Mouse (Mus musculus): ENCODE data around the gene Arr3.

Gene Arr3
- long read RNA-seq, experiment 1 = 0 reads
- long read RNA-seq, experiment 2 = 0 reads

- intact Hi-C loops (cut with DNase I) = no loop called here
These were observed at the start of gene Arr3 for GRCm38 (mm10) chrX:100605314-100605713. TSS of gene Arr3 (plus strand) at chrX:100605497.

GRCm38 (mm10) chrX:100556026-100556425 is 49.3 kb upstream of the Arr3 start:
- intact Hi-C loops (cut with DNase I) = no loop called here

DNA sequence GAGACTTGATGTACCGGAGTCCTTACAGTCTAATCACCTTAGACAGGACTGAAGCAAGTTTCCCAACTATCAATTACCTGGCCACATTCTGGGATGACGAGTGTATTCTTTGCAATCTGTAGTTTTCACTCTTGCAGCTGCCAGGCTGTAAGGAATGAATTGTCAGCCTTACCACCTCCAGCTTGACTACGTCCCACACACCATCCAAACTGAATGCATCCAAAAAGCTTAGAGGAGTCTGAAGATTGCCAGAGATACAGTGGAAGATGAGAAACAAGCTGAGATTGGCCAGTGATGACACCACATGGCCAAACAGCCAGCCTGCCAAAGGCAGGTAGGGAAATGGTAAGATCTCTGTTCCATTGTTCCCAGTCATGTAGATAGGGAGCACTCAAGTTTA is 39.6 kb upstream of the Arr3 start:
- intact Hi-C loops (cut with DNase I) = no loop called here

DNA sequence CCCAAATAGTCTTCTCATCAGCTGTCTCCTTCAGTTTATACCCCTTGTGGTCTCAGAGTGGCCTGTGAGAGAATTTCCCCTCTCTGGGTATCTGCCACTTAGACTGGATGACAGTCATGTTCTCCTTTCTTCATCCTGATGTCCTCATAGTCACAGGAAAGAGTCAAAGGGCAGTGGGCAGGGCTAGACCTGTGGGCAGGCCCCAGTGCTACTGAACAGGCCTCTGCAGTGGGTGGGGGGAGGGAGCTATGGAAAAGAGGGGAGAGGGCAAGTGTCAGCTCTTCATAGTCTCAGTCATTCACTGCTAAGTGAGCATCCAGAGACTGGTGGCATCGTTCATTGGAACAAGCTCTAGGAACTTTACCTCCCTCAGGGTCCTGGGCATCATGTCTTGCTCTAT is 33.3 kb upstream of the Arr3 start, which contains the start of gene Awat1:
TSS of gene Awat1 (plus strand) at position 301 of the 400 bp plus-strand sequence.
- intact Hi-C loops (cut with DNase I) = no loop called here

DNA sequence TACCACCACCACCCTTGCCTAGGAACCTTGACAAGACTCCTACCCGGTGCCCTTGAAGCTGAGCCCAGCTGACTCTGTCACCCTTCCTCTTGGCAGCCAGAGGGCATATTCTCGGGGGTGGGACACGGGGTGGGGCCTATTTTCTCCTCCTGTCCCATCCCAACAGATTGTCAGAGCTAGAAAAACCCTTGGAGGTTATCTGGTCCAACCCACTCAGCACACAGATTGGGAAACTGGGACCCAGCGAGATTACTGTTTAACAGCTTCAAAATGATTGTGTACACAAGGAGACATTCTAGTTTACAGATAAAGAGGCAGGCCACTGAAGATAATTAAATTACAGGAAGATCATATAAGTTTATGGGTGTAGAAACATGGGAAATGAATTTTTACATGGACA is 10.5 kb upstream of the Arr3 start, which contains the start of gene P2ry4:
TSS of gene P2ry4 (minus strand) at position 79 of the 400 bp plus-strand sequence.
- intact Hi-C loops (cut with DNase I) = no loop called here

DNA sequence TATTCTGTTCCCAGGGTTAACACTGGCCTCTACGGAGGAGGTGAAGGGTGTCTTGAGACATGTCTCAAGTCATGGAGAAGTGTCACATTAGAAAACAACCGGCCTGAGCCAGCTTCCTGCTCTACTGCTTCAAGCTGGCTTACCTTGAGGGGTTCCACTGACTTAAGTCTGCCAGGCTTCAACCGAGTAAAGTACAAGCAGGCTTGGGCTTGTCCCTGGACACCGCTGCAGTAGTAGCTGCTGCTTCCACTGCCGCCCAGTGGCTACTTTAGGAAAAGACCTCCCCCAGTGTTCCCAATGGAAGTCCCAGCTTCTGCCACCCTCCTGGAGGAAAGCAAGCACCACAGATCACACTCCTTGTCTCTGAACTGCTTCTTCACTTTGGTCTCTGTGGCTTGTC is 7.9 kb upstream of the Arr3 start:
- intact Hi-C loops (cut with DNase I) = no loop called here

DNA sequence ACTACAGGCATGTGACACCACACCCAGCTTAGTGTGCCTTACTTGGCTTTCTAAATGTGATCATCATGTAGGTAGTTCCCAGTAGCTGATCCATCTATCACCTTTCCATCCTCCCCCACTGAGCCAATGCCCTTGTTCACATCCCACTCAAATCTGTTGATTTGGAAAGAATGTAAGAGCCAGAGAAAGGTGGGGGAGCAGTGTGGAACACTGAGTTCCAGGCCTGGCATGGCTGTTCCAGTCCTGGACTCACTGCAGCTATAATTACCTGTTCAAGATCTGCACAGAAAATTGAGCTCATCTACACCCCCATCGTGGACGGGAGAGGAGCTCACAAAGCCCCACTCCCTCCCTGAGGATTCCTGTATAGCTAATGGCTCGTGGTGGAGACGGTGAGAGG is 5.5 kb upstream of the Arr3 start:
- intact Hi-C loops (cut with DNase I) = no loop called here

DNA sequence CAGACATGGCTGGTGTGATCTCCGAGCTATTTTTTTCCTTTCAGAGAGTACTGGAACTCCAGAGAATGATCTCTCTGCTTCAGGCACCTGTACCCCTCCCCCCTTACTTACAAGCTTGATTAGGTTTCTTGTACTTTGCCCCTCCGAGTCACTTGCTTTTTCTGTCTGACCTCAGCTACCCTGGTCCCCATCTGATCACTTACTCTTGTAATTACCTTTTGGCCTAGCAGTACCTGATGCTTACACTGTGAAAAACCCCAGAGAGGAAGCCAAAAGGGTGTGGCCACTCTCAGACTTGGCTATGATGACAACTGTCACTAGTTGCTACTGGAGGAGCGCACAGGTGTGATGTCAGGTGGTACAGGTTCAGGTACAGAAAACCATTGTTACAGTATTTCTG is 13.2 kb downstream of the Arr3 start:
- intact Hi-C loops (cut with DNase I) = no loop called here

GRCm38 (mm10) chrX:100621366-100621765 is 16.1 kb downstream of the Arr3 start:
- intact Hi-C loops (cut with DNase I) = no loop called here

DNA sequence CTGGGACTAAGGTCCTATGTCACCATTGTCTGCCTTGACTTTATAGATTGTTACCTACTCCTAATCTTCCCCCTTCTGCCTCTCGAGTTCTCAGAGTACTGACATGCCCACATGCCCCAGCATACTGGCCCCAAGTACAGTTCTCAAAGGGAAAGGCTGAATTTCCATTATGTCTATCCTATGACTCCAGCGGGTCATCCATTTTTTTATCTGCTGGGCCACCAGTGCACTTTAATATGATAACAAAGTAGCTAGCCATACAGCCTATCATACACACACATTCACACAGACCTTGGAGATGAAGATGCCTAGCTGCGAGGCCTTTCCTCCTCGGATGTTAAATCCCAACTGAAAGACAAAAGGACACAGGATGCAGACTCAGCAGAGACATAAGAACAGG is 18.9 kb downstream of the Arr3 start:
- intact Hi-C loops (cut with DNase I) = no loop called here

- intact Hi-C loops (cut with DNase I) = no loop called here
These were observed 19.8 kb downstream of the Arr3 start for GRCm38 (mm10) chrX:100625146-100625545.

- intact Hi-C loops (cut with DNase I) = no loop called here
These were observed 20.2 kb downstream of the Arr3 start, which contains the start of gene Kif4 for GRCm38 (mm10) chrX:100625546-100625801. TSS of gene Kif4 (plus strand) at chrX:100625737.

- intact Hi-C loops (cut with DNase I) = no loop called here
These were observed 20.8 kb downstream of the Arr3 start, which contains the start of gene Pdzd11 for GRCm38 (mm10) chrX:100625802-100626793. TSS of gene Pdzd11 (minus strand) at chrX:100626568.

DNA sequence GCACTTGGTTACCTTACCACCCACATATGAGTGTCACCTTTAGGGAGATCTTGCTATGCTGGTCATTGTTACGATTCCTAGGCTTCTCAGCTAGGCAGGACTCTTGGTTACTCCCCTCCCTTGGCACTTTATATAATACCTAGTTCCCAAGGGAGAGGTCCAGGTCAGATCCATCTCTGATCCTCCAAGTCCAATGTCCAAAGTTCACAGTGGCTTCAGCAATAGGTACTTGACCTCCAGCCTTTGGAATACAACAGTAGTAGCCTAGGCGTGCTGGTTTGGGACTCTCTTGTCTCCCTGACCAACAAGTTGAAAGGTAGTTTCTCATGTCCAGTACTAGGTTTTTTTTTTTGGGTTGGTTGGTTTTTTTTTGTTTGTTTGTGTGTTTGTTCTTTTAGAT is 23.8 kb downstream of the Arr3 start:
- intact Hi-C loops (cut with DNase I) = no loop called here

DNA sequence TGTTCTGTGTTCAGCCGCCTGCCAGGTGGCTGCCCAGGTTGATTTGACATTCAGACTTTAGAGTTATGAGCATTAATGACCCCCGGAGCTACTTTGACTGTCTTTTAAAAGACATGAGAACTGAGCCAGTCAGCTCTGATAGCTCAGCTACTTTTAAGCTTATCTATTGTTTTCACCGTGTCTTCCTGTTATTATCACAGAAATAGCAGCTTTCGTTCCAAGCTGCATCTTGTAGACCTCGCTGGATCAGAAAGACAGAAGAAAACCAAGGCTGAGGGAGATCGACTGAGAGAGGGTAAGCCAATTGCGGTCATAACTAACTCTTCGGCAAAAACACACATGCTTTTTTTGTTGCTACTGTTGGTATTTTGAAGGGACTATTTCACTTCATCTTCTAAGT is 33.2 kb downstream of the Arr3 start:
- intact Hi-C loops (cut with DNase I) = no loop called here

DNA sequence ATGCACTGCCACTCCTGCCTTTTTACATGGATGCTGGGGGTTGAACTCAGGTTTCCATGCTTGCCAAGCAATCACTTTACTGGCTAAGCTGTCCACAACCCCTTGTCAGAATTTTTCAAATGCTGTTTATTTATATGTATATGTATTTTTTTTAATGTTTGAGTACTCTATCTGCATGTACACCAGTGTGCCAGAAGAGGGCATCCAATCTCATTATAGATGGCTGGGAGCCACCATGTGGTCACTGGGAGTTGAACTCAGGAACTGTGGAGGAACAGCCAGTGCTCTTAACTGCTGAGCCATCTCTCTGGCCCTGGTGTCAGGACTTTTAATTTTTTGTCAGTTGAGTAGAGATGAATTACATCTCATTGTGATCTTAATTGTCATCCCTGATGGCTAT is 47.6 kb downstream of the Arr3 start:
- intact Hi-C loops (cut with DNase I) = loop anchor here (10.0 kb wide), 1 partner anchor 82 kb away; no protein-coding TSS in a partner anchor

DNA sequence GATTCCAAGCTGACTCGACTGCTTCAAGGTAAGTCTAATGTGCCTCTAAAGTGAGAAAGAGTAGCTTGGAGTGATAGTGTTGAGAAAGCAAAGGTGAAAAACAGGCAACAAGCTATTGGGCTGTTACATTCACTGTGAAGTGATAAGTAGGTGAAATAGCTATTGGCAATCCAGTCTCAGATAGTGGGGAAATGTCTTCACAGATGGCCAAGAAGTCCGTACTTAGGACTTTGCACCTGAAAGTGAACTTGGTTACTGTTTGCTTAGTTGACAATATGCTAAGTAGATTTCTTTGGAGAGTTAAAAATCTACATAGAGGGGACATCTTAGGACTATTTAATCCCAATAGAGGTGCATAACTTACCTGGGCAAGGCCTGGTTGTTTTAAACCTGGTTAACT is 59.5 kb downstream of the Arr3 start:
- intact Hi-C loops (cut with DNase I) = no loop called here
